Mouse (Mus musculus): ENCODE measurements at regions not wholly inside any gene's neighbourhood (a gene's known extent, or its start where the extent isn't known, plus 50 kb on each side); places are given as distances from the start of the nearest gene placed in this dataset.

- Histone ChIP-seq H3K36me3 (ENCODE audit: control insufficient read depth, insufficient read depth, low read length) (no peaks in the 10 kb centered on the region), H3K9ac (ENCODE audit: low read depth, low read length, severe bottlenecking) (no peak overlapping the region), H3K9me3 (ENCODE audit: control insufficient read depth, low read length) (no peaks in the 10 kb centered on the region), H3K4me2 (replicated peaks; ENCODE audit: low read depth, low read length, severe bottlenecking) (no peak overlapping the region), H3K4me3 (replicated peaks; ENCODE audit: low read length) (no peak overlapping the region), H3K27ac (replicated peaks; ENCODE audit: low read depth, low read length) (no peak overlapping the region), H3K27me3 (ENCODE audit: control insufficient read depth, insufficient read depth, low read length) (no peaks in the 10 kb centered on the region), H3K4me1 (ENCODE audit: control insufficient read depth, insufficient read depth, low read length) (peaks cover 10% of the 10 kb centered on the region)
- WGBS, result 77% methylated on average over 4 of the region's 4 CpGs
- no peak for TF ChIP-seq POLR2A (IDR thresholded peaks at IDR 0.05; ENCODE audit: borderline replicate concordance, extremely low read depth, insufficient read depth, insufficient read length)
- ATAC-seq (ENCODE audit: low FRiP score, low read depth) (no peak), DNase-seq (ENCODE audit: low spot score) (no peak)
Measured at GRCm38 (mm10) chr12:10178718-10179117, 191.1 kb upstream of the Nt5c1b start.

GRCm38 (mm10) chr12:10179147-10179814 is 190.5 kb upstream of the Nt5c1b start:
- Histone ChIP-seq H3K36me3 (ENCODE audit: control insufficient read depth, insufficient read depth, low read length) (no peaks in the 10 kb centered on the region), H3K4me1 (ENCODE audit: control insufficient read depth, insufficient read depth, low read length) (peaks cover 10% of the 10 kb centered on the region), H3K9ac (ENCODE audit: low read depth, low read length, severe bottlenecking) (no peak overlapping the region), H3K27me3 (ENCODE audit: control insufficient read depth, insufficient read depth, low read length) (no peaks in the 10 kb centered on the region), H3K9me3 (ENCODE audit: control insufficient read depth, low read length) (no peaks in the 10 kb centered on the region), H3K4me2 (replicated peaks; ENCODE audit: low read depth, low read length, severe bottlenecking) (no peak overlapping the region), H3K27ac (replicated peaks; ENCODE audit: low read depth, low read length) (no peak overlapping the region), H3K4me3 (replicated peaks; ENCODE audit: low read length) (no peak overlapping the region)
- WGBS, result 49% methylated on average over 1 of the region's 1 CpGs
- DNase-seq (ENCODE audit: low spot score) (no peak), ATAC-seq (ENCODE audit: low FRiP score, low read depth) (no peak)
- no peak for TF ChIP-seq POLR2A (IDR thresholded peaks at IDR 0.05; ENCODE audit: borderline replicate concordance, extremely low read depth, insufficient read depth, insufficient read length)

- Histone ChIP-seq H3K4me2 (replicated peaks; ENCODE audit: low read depth, low read length, severe bottlenecking) (no peak overlapping the region), H3K4me3 (replicated peaks; ENCODE audit: low read length) (no peak overlapping the region), H3K9ac (ENCODE audit: low read depth, low read length, severe bottlenecking) (no peak overlapping the region), H3K36me3 (ENCODE audit: control insufficient read depth, insufficient read depth, low read length) (no peaks in the 10 kb centered on the region), H3K27ac (replicated peaks; ENCODE audit: low read depth, low read length) (no peak overlapping the region), H3K4me1 (ENCODE audit: control insufficient read depth, insufficient read depth, low read length) (peaks cover 10% of the 10 kb centered on the region), H3K9me3 (ENCODE audit: control insufficient read depth, low read length) (no peaks in the 10 kb centered on the region), H3K27me3 (ENCODE audit: control insufficient read depth, insufficient read depth, low read length) (no peaks in the 10 kb centered on the region)
- WGBS, result 47% methylated on average over 3 of the region's 3 CpGs
- DNase-seq (ENCODE audit: low spot score), result no peak
- no peak for TF ChIP-seq POLR2A (IDR thresholded peaks at IDR 0.05; ENCODE audit: borderline replicate concordance, extremely low read depth, insufficient read depth, insufficient read length)
- ATAC-seq (ENCODE audit: low FRiP score, low read depth), result no peak
Measured at GRCm38 (mm10) chr12:10179815-10180468, 189.8 kb upstream of the Nt5c1b start.

- peaks cover 10% of the 10 kb centered on the region for H3K4me1 ChIP-seq (ENCODE audit: control insufficient read depth, insufficient read depth, low read length)
- H3K36me3 ChIP-seq (ENCODE audit: control insufficient read depth, insufficient read depth, low read length), result no peaks in the 10 kb centered on the region
- no peak for ATAC-seq (ENCODE audit: low FRiP score, low read depth)
- H3K4me3 ChIP-seq (replicated peaks; ENCODE audit: low read length), result no peak overlapping the region
- no peak overlapping the region for H3K9ac ChIP-seq (ENCODE audit: low read depth, low read length, severe bottlenecking)
- H3K9me3 ChIP-seq (ENCODE audit: control insufficient read depth, low read length), result no peaks in the 10 kb centered on the region
- DNase-seq (ENCODE audit: low spot score), result peak; percentile 50
- H3K4me2 ChIP-seq (replicated peaks; ENCODE audit: low read depth, low read length, severe bottlenecking), result no peak overlapping the region
- H3K27me3 ChIP-seq (ENCODE audit: control insufficient read depth, insufficient read depth, low read length), result no peaks in the 10 kb centered on the region
- TF ChIP-seq POLR2A (IDR thresholded peaks at IDR 0.05; ENCODE audit: borderline replicate concordance, extremely low read depth, insufficient read depth, insufficient read length), result no peak
- no peak overlapping the region for H3K27ac ChIP-seq (replicated peaks; ENCODE audit: low read depth, low read length)
Measured at GRCm38 (mm10) chr12:10182589-10182988, 187.2 kb upstream of the Nt5c1b start.

GRCm38 (mm10) chr12:10186576-10186975 is 183.2 kb upstream of the Nt5c1b start:
- Histone ChIP-seq H3K9ac (ENCODE audit: low read depth, low read length, severe bottlenecking) (no peak overlapping the region), H3K9me3 (ENCODE audit: control insufficient read depth, low read length) (no peaks in the 10 kb centered on the region), H3K4me1 (ENCODE audit: control insufficient read depth, insufficient read depth, low read length) (no peaks in the 10 kb centered on the region), H3K4me2 (replicated peaks; ENCODE audit: low read depth, low read length, severe bottlenecking) (no peak overlapping the region), H3K27ac (replicated peaks; ENCODE audit: low read depth, low read length) (no peak overlapping the region), H3K36me3 (ENCODE audit: control insufficient read depth, insufficient read depth, low read length) (no peaks in the 10 kb centered on the region), H3K4me3 (replicated peaks; ENCODE audit: low read length) (no peak overlapping the region), H3K27me3 (ENCODE audit: control insufficient read depth, insufficient read depth, low read length) (no peaks in the 10 kb centered on the region)
- no peak for TF ChIP-seq POLR2A (IDR thresholded peaks at IDR 0.05; ENCODE audit: borderline replicate concordance, extremely low read depth, insufficient read depth, insufficient read length)
- ATAC-seq (ENCODE audit: low FRiP score, low read depth) (no peak), DNase-seq (ENCODE audit: low spot score) (no peak)
